Mouse (Mus musculus): Measurements from ENCODE around the gene Fbxo27.

DNA sequence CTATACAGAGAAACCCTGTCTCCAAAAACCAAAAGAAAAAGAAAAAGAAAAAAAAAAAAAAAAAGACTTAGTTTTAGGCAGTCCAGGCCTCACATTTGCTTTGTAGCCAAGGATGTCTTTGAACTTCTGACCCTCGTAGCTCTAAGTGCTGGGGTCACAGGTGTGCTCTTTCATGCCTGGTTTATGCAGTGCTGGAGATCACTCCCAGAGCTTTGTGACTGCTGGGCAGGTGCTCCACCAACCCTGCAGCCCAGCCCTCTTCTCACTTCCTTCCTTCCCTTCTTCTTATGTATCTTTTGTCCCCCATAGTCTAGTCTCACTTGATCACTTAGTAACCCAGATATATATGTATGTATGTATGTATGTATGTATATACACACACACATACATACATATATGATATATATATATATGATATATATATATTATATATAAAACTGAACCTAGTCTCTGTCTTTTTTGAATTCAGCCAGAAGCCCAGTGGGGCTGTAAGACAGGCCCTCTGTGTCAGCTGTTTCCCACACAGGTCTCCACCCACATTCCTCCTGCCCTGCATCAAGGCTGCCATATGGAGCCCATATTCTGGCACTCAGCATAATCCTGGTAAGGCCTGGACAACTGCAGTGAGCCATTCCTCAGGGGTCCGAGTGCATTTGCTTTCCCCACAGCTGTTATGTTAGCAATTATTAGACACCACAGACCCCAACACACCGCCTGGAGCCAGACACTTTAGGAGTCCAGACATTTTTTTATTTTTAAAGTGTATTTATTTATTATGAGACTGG lies 28.3 kb downstream of the Fbxo27 start:
- TF ChIP-seq POLR2A (IDR thresholded peaks at IDR 0.05; ENCODE audit: low read depth, low read length), result no peak
- no peak for TF ChIP-seq CTCF (IDR thresholded peaks at IDR 0.05; ENCODE audit: extremely low read depth, insufficient read length, insufficient replicate concordance, low read depth, low read length)
